Mouse (Mus musculus) mouse trophoblast stem cell (cell line): ENCODE data around the gene Cerk.

Experiments used
- in situ Hi-C, 2 experiments: fragments of 300-500 bp; cut with MseI, MboI; formaldehyde crosslinking; loops; 2 replicates in 1 of 2; 3 replicates in 1 of 2; pipeline ENCODE4 v1.15.1; 2025

Cerk gene

DNA sequence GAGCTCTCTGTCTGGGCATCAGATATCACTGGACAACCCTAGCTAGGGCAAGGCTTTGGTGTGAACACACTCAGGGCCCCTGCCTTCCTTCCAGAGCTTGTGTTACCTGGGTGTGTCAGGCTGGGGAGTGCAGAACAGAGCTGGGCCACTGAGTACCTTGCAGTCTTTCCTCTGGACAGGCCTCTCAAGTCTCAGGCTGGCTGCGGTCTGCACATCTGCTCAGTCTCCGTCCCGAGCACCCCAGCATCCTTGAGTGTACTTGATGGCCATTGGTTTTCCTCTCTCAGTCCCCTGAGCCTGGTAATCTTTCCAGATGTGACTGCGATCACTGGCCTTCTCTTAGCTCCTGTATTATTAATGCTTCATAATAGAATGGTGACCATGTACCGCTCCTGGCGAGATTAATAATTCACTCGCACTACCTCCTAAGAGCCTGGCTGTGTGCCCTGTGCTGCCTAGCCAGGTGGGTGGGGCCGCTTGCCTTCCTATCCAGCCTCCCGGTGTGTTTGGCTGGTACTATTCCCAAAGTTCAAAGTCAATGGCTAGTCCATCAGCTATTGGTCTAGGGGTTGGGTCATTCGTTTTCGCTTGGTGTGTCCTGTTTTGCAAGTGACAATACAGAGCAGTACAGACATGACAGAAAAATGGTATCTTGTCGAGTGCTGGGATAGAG lies 93.8 kb downstream of the Cerk start:
- in situ Hi-C loops = no loop called here

DNA sequence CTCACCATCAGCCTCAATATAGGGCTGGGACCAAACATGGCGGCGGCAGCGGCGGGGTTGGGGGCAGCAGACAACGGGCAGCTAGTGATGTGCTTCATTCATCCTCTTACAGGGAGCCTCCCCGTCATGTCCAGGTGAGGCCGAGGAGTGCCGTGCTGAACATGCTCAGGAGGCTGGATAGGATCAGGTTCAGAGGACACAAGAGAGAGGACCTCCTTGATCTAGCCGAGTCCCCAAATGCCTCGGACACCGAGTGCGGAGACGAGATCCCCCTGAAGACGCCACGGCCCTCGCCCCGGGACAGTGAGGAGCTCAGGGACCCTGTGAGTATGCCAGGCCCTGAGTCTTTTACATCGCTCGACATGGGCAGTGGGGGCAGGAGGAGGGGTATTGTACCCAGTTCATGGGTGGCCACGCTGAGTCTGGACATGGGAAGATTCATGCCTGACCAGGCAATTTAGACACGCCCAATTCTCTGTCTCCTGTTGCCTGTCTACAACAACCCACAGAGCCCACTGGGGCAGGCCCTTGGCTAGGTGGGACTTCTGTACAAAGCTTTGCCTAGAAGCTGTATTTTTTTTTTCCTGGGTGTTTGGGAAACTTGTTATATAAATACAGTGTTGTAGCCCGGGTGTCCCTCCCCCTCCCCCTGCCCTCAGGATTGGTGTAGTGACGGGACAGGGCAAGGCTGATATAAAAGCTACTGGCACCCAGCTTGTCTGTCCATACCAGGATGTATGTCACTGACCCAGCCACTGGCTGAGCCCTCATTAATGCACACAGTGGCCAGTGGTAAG lies 94.5 kb downstream of the Cerk start:
- in situ Hi-C loops = no loop called here

DNA sequence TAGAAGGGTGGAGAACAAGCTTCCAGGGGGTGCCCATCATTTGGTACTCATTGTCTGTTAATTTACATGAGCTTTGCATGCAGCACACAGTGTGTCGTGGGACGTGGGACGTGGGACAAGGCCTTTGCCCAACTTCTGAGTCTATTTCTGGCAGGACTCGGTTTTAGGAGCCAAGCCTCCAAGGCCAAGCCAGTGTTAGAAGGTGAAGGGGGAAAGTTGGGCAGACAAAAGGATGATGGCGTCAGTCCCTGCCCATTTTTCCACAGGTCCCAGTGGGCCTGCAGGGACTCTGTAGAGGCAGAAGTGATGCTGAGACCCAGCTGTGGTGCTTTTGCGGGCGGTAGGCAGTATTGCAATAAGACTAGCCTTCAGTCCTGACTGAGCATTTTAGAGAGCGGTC lies 95.4 kb downstream of the Cerk start:
- in situ Hi-C loops = no loop called here

DNA sequence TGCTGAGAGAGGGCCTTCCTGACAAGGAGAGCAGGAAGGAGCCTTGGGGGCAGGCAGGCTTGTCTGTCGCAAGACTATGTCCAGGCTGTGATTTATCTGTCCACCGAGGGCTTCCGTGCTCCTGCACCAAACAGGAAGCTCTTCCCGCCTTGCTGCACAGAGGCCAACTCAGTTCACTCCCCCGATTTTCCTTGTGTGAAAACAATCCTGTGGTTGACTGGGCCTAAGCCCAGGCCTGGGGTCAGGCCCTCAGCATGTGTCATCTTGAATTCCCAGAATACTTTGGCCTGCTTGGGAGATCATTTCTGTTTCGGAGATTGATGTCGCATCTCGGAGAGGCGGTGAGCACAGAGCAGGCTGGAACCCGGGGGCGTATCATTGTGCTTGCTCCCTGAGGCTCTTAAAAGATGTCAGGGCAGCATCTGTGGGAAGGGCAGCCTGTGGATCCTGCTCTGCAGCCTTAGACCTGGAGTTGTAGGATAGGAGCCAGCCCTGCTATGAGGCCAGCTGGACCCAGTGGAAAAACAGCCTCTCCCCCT lies 95.9 kb downstream of the Cerk start:
- in situ Hi-C loops = no loop called here
